Mouse (Mus musculus): ENCODE measurements at regions not wholly inside any gene's neighbourhood (a gene's known extent, or its start where the extent isn't known, plus 50 kb on each side); places are given as distances from the start of the nearest gene placed in this dataset.

- H3K27me3 ChIP-seq (ENCODE audit: insufficient read depth, low read length), result no peaks in the 10 kb centered on the region
- WGBS, result 95% methylated on average over 5 of the region's 5 CpGs
- DNase-seq, result no peak
- H3K4me2 ChIP-seq (ENCODE audit: low read depth), result no peak overlapping the region
- no peaks in the 10 kb centered on the region for H3K4me1 ChIP-seq (ENCODE audit: insufficient read depth)
- no peaks in the 10 kb centered on the region for H3K9me3 ChIP-seq (ENCODE audit: low read length)
- ATAC-seq, result no peak
- H3K4me3 ChIP-seq (ENCODE audit: low read depth, low read length), result no peak overlapping the region
- no peaks in the 10 kb centered on the region for H3K36me3 ChIP-seq (ENCODE audit: insufficient read depth)
- H3K9ac ChIP-seq, result no peak overlapping the region
- H3K27ac ChIP-seq (ENCODE audit: low read depth, low read length), result no peak overlapping the region
- no peak for TF ChIP-seq CTCF (IDR thresholded peaks at IDR 0.05; ENCODE audit: low read depth)
Measured at GRCm38 (mm10) chr13:97705926-97706325, 54.5 kb downstream of the Gm10260 start.

GRCm38 (mm10) chr13:97704541-97704940 lies 55.9 kb downstream of the Gm10260 start:
- Histone ChIP-seq H3K9ac (no peak overlapping the region), H3K36me3 (ENCODE audit: insufficient read depth) (no peaks in the 10 kb centered on the region), H3K27ac (ENCODE audit: low read depth, low read length) (no peak overlapping the region), H3K4me2 (ENCODE audit: low read depth) (no peak overlapping the region), H3K27me3 (ENCODE audit: insufficient read depth, low read length) (no peaks in the 10 kb centered on the region), H3K4me1 (ENCODE audit: insufficient read depth) (no peaks in the 10 kb centered on the region), H3K9me3 (ENCODE audit: low read length) (no peaks in the 10 kb centered on the region), H3K4me3 (ENCODE audit: low read depth, low read length) (no peak overlapping the region)
- 94% methylated on average over 4 of the region's 4 CpGs for WGBS
- no peak for TF ChIP-seq CTCF (IDR thresholded peaks at IDR 0.05; ENCODE audit: low read depth)
- no peak for ATAC-seq
- no peak for DNase-seq

DNA sequence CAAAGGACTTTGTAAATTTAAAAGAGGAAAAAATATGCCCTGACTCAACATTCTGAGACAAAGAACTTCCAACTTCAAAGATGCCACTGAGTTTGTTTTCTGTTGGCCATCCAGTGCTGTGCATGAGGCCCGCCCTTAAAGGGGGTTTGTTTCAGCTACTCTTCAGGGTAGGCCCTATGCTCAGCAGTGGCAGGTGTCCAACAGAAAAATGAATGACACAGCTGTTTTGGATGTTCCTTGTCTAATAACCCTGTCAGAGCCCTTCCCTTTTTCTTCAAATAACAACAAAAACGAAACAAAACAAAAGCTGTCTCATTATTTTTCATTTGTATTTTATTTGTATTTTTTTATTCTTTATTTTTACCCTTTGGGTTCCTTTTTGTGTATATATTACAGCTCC lies 61.5 kb downstream of the Gm10260 start:
- Histone ChIP-seq H3K4me1 (ENCODE audit: insufficient read depth) (no peaks in the 10 kb centered on the region), H3K9me3 (ENCODE audit: low read length) (no peaks in the 10 kb centered on the region), H3K4me3 (ENCODE audit: low read depth, low read length) (no peak overlapping the region), H3K9ac (no peak overlapping the region), H3K27ac (ENCODE audit: low read depth, low read length) (no peak overlapping the region), H3K27me3 (ENCODE audit: insufficient read depth, low read length) (no peaks in the 10 kb centered on the region), H3K4me2 (ENCODE audit: low read depth) (no peak overlapping the region), H3K36me3 (ENCODE audit: insufficient read depth) (no peaks in the 10 kb centered on the region)
- no peak for TF ChIP-seq CTCF (IDR thresholded peaks at IDR 0.05; ENCODE audit: low read depth)
- DNase-seq (no peak), ATAC-seq (no peak)
- 89% methylated on average over 2 of the region's 2 CpGs for WGBS

- no peak overlapping the region for H3K4me2 ChIP-seq (ENCODE audit: low read depth)
- DNase-seq (no peak), ATAC-seq (no peak)
- no peaks in the 10 kb centered on the region for H3K4me1 ChIP-seq (ENCODE audit: insufficient read depth)
- no peaks in the 10 kb centered on the region for H3K36me3 ChIP-seq (ENCODE audit: insufficient read depth)
- no peaks in the 10 kb centered on the region for H3K27me3 ChIP-seq (ENCODE audit: insufficient read depth, low read length)
- WGBS, result 74% methylated on average over 1 of the region's 1 CpGs
- no peak overlapping the region for H3K27ac ChIP-seq (ENCODE audit: low read depth, low read length)
- no peak overlapping the region for H3K4me3 ChIP-seq (ENCODE audit: low read depth, low read length)
- TF ChIP-seq CTCF (IDR thresholded peaks at IDR 0.05; ENCODE audit: low read depth), result no peak
- H3K9me3 ChIP-seq (ENCODE audit: low read length), result no peaks in the 10 kb centered on the region
- H3K9ac ChIP-seq, result no peak overlapping the region
Measured at GRCm38 (mm10) chr13:97698317-97698716, 62.1 kb downstream of the Gm10260 start.

GRCm38 (mm10) chr13:97697262-97697661 lies 63.2 kb downstream of the Gm10260 start:
- Histone ChIP-seq H3K4me2 (ENCODE audit: low read depth) (no peak overlapping the region), H3K36me3 (ENCODE audit: insufficient read depth) (no peaks in the 10 kb centered on the region), H3K4me3 (ENCODE audit: low read depth, low read length) (no peak overlapping the region), H3K9me3 (ENCODE audit: low read length) (no peaks in the 10 kb centered on the region), H3K4me1 (ENCODE audit: insufficient read depth) (no peaks in the 10 kb centered on the region), H3K9ac (no peak overlapping the region), H3K27ac (ENCODE audit: low read depth, low read length) (no peak overlapping the region), H3K27me3 (ENCODE audit: insufficient read depth, low read length) (no peaks in the 10 kb centered on the region)
- WGBS, result 82% methylated on average over 10 of the region's 10 CpGs
- ATAC-seq (no peak), DNase-seq (no peak)
- TF ChIP-seq CTCF (IDR thresholded peaks at IDR 0.05; ENCODE audit: low read depth), result no peak

- no peaks in the 10 kb centered on the region for H3K27me3 ChIP-seq (ENCODE audit: insufficient read depth, low read length)
- ATAC-seq (no peak), DNase-seq (no peak)
- TF ChIP-seq CTCF (IDR thresholded peaks at IDR 0.05; ENCODE audit: low read depth), result no peak
- 36% methylated on average over 2 of the region's 2 CpGs for WGBS
- no peak overlapping the region for H3K9ac ChIP-seq
- H3K4me3 ChIP-seq (ENCODE audit: low read depth, low read length), result no peak overlapping the region
- H3K4me1 ChIP-seq (ENCODE audit: insufficient read depth), result no peaks in the 10 kb centered on the region
- H3K4me2 ChIP-seq (ENCODE audit: low read depth), result no peak overlapping the region
- H3K36me3 ChIP-seq (ENCODE audit: insufficient read depth), result no peaks in the 10 kb centered on the region
- H3K27ac ChIP-seq (ENCODE audit: low read depth, low read length), result no peak overlapping the region
- no peaks in the 10 kb centered on the region for H3K9me3 ChIP-seq (ENCODE audit: low read length)
Measured at GRCm38 (mm10) chr13:97695022-97695421, 65.4 kb downstream of the Gm10260 start.

GRCm38 (mm10) chr13:97694356-97694990 lies 66.0 kb downstream of the Gm10260 start:
- no peak for TF ChIP-seq CTCF (IDR thresholded peaks at IDR 0.05; ENCODE audit: low read depth)
- Histone ChIP-seq H3K36me3 (ENCODE audit: insufficient read depth) (no peaks in the 10 kb centered on the region), H3K9me3 (ENCODE audit: low read length) (no peaks in the 10 kb centered on the region), H3K4me3 (ENCODE audit: low read depth, low read length) (no peak overlapping the region), H3K9ac (no peak overlapping the region), H3K4me1 (ENCODE audit: insufficient read depth) (no peaks in the 10 kb centered on the region), H3K27ac (ENCODE audit: low read depth, low read length) (0 out of 2 replicates have a peak overlapping the region, but pooled peaks have one; percentile 17), H3K27me3 (ENCODE audit: insufficient read depth, low read length) (no peaks in the 10 kb centered on the region), H3K4me2 (ENCODE audit: low read depth) (no peak overlapping the region)
- WGBS, result 40% methylated on average over 9 of the region's 9 CpGs
- DNase-seq (peak; percentile 56), ATAC-seq (peak; percentile 83)
